Mouse (Mus musculus): ENCODE data around the gene Tubgcp6. TPM values are rescaled to one million over a fixed set of nuclear protein-coding genes. Genes with fewer than 3 reads are reported as not detected.

The Tubgcp6 gene
- polyA plus RNA-seq, 1 experiment from 2014 or later = 14.7 TPM

Small RNA genes within 50 kb of the gene (microRNA-seq; reads per million reads assigned to microRNA genes)
- not detected for gene Mir7118

Other genes starting within 250 kb of the Tubgcp6 start
- not detected in 2 replicates for gene Ttll8, start 168.7 kb downstream of the Tubgcp6 start, polyA plus RNA-seq (2015; fragmentation: Nextera tagmentation; extraction: Ambion mirVana)
- gene Mlc1, start 144.1 kb downstream of the Tubgcp6 start, polyA plus RNA-seq (2015; fragmentation: Nextera tagmentation; extraction: Ambion mirVana) = 0.06 TPM in 1 of 2 replicates, not detected in the other
- gene Mov10l1, start 140.2 kb downstream of the Tubgcp6 start, polyA plus RNA-seq (2015; fragmentation: Nextera tagmentation; extraction: Ambion mirVana) = 0.31 TPM in 1 of 2 replicates, not detected in the other
- 0.04 and 0.23 TPM in 2 replicates for gene Panx2, start 63.4 kb downstream of the Tubgcp6 start, polyA plus RNA-seq (2015; fragmentation: Nextera tagmentation; extraction: Ambion mirVana)
- 53.8 and 60.3 TPM in 2 replicates for gene Trabd, start 48.0 kb downstream of the Tubgcp6 start, polyA plus RNA-seq (2015; fragmentation: Nextera tagmentation; extraction: Ambion mirVana)
- gene Selenoo, start 34.0 kb downstream of the Tubgcp6 start, polyA plus RNA-seq (2015; fragmentation: Nextera tagmentation; extraction: Ambion mirVana) = 19.7 and 19.8 TPM in 2 replicates
- gene Hdac10, start 5.6 kb upstream of the Tubgcp6 start, polyA plus RNA-seq (2015; fragmentation: Nextera tagmentation; extraction: Ambion mirVana) = 23.4 and 25.8 TPM in 2 replicates
- 15.5 and 16.2 TPM in 2 replicates for gene Mapk12, start 17.6 kb upstream of the Tubgcp6 start, polyA plus RNA-seq (2015; fragmentation: Nextera tagmentation; extraction: Ambion mirVana)
- 16.0 and 16.4 TPM in 2 replicates for gene Mapk11, start 26.5 kb upstream of the Tubgcp6 start, polyA plus RNA-seq (2015; fragmentation: Nextera tagmentation; extraction: Ambion mirVana)
- 184 and 188 TPM in 2 replicates for gene Plxnb2, start 57.7 kb upstream of the Tubgcp6 start, polyA plus RNA-seq (2015; fragmentation: Nextera tagmentation; extraction: Ambion mirVana)
- 20.4 and 21.9 TPM in 2 replicates for gene Dennd6b, start 73.4 kb upstream of the Tubgcp6 start, polyA plus RNA-seq (2015; fragmentation: Nextera tagmentation; extraction: Ambion mirVana)
- gene Ppp6r2, start 88.4 kb upstream of the Tubgcp6 start, polyA plus RNA-seq (2015; fragmentation: Nextera tagmentation; extraction: Ambion mirVana) = 24.0 and 26.7 TPM in 2 replicates
- 49.3 and 52.0 TPM in 2 replicates for gene Sbf1, start 192.2 kb upstream of the Tubgcp6 start, polyA plus RNA-seq (2015; fragmentation: Nextera tagmentation; extraction: Ambion mirVana)
- 0.98 and 1.5 TPM in 2 replicates for gene Adm2, start 199.6 kb upstream of the Tubgcp6 start, polyA plus RNA-seq (2015; fragmentation: Nextera tagmentation; extraction: Ambion mirVana)
- 17.0 and 28.6 TPM in 2 replicates for gene Miox, start 211.3 kb upstream of the Tubgcp6 start, polyA plus RNA-seq (2015; fragmentation: Nextera tagmentation; extraction: Ambion mirVana)
- 68.3 and 79.0 TPM in 2 replicates for gene Lmf2, start 232.5 kb upstream of the Tubgcp6 start, polyA plus RNA-seq (2015; fragmentation: Nextera tagmentation; extraction: Ambion mirVana)
- gene Ncaph2, start 232.6 kb upstream of the Tubgcp6 start, polyA plus RNA-seq (2015; fragmentation: Nextera tagmentation; extraction: Ambion mirVana) = 165 and 175 TPM in 2 replicates

Data from kidney, embryonic 16.5 days (tissue).